Mouse (Mus musculus) liver, embryonic 13.5 days (tissue): ENCODE data around the gene Lcn9. TPM values are rescaled to one million over a fixed set of nuclear protein-coding genes. Genes with fewer than 3 reads are reported as not detected.

ENCODE experiments used
- ATAC-seq: fragments of 200-750 bp; cut with Nextera tagmentation; 2 replicates; pipeline ENCODE4 v1.8.0; 2017; ENCODE audit warnings: low read depth, mild to moderate bottlenecking, moderate number of reproducible peaks, moderate library complexity
- DNase-seq: peaks from one replicate; pipeline ENCODE4 v3.0.0; 2022
- H3K27ac ChIP-seq: fragments of 300-500 bp; sonication (generic); 2 replicates; pipeline ENCODE4 v1.5.1; 2015; ENCODE audit warnings: moderate library complexity, mild to moderate bottlenecking, inconsistent platforms
- H3K27me3 ChIP-seq: fragments of 300-500 bp; sonication (generic); 2 replicates; pipeline ENCODE4 v1.6.1; 2015; ENCODE audit warnings: mild to moderate bottlenecking, inconsistent platforms
- H3K36me3 ChIP-seq: fragments of 300-500 bp; sonication (generic); 2 replicates; pipeline ENCODE4 v1.6.1; 2015; ENCODE audit warnings: mild to moderate bottlenecking, inconsistent platforms
- H3K4me1 ChIP-seq: fragments of 300-500 bp; sonication (generic); replicated peaks from 2 replicates; pipeline ENCODE4 v1.6.1; 2015; ENCODE audit warnings: inconsistent platforms
- H3K4me2 ChIP-seq: fragments of 300-500 bp; sonication (generic); 2 replicates; pipeline ENCODE4 v1.6.1; 2015; ENCODE audit warnings: inconsistent platforms, mild to moderate bottlenecking, moderate library complexity
- H3K4me3 ChIP-seq: fragments of 300-500 bp; sonication (generic); replicated peaks from 2 replicates; pipeline ENCODE4 v1.5.1; 2015; ENCODE audit warnings: mild to moderate bottlenecking, inconsistent platforms
- H3K9ac ChIP-seq: fragments of 300-500 bp; sonication (generic); 2 replicates; pipeline ENCODE4 v1.6.1; 2015; ENCODE audit warnings: mild to moderate bottlenecking, inconsistent platforms
- H3K9me3 ChIP-seq: fragments of 300-500 bp; sonication (generic); replicated peaks from 2 replicates; pipeline ENCODE4 v1.6.1; 2016; ENCODE audit warnings: inconsistent platforms
- WGBS: fragments of 180-500 bp; shearing (Covaris S2); methylation state at CpG from one replicate; pipeline ENCODE4 v1.1.7; 2015; ENCODE audit not compliant: insufficient replicate concordance; 5-methylcytosine and 5-hydroxymethylcytosine counted together
- polyA plus RNA-seq: library from polyadenylated mRNA; unstranded; fragments of >200 nt; fragmentation: Nextera tagmentation; extraction: Ambion mirVana; gene quantifications from 2 replicates; pipeline ENCODE4 v1.2.1, GENCODE M21; 2015

Lcn9 gene
- polyA plus RNA-seq, result not detected in 2 replicates

- H3K36me3 ChIP-seq, result no peaks in the 10 kb centered on the region
- no peak within 1 kb of the TSS for H3K4me2 ChIP-seq
- no peak within 1 kb of the TSS for H3K27ac ChIP-seq
- H3K4me1 ChIP-seq, result no peaks in the 10 kb centered on the region
- H3K4me3 ChIP-seq, result no peak within 1 kb of the TSS
- H3K9ac ChIP-seq, result no peak within 1 kb of the TSS
- no peaks in the 10 kb centered on the region for H3K9me3 ChIP-seq
- 67% methylated on average over 1 of the region's 1 CpGs for WGBS
- no peaks in the 10 kb centered on the region for H3K27me3 ChIP-seq
- DNase-seq (no peak), ATAC-seq (no peak)
Measured at GRCm38 (mm10) chr2:25822806-25823205, at the start of gene Lcn9. Gene Lcn9, plus strand, starts transcription at chr2:25823153.

- Histone ChIP-seq H3K4me3 (no peak overlapping the region), H3K27ac (no peak overlapping the region), H3K9me3 (no peaks in the 10 kb centered on the region), H3K4me2 (no peak overlapping the region), H3K4me1 (no peaks in the 10 kb centered on the region), H3K36me3 (no peaks in the 10 kb centered on the region), H3K27me3 (peaks cover 3% of the 10 kb centered on the region; the same call in 1 of the 2 replicates), H3K9ac (no peak overlapping the region)
- DNase-seq (no peak), ATAC-seq (no peak)
- 55% methylated on average over 2 of the region's 2 CpGs for WGBS
Measured at GRCm38 (mm10) chr2:25773507-25773906, 49.4 kb upstream of the Lcn9 start.

- no peak overlapping the region for H3K4me2 ChIP-seq
- H3K4me1 ChIP-seq, result no peaks in the 10 kb centered on the region
- whole genome bisulfite sequencing, result 47% methylated on average over 2 of the region's 2 CpGs
- H3K36me3 ChIP-seq, result no peaks in the 10 kb centered on the region
- ATAC-seq (no peak), DNase-seq (no peak)
- no peak overlapping the region for H3K4me3 ChIP-seq
- H3K27ac ChIP-seq, result no peak overlapping the region
- H3K9me3 ChIP-seq, result no peaks in the 10 kb centered on the region
- H3K9ac ChIP-seq, result no peak overlapping the region
- H3K27me3 ChIP-seq, result peaks cover under 1% of the 10 kb centered on the region; the same call in 1 of the 2 replicates
Measured at GRCm38 (mm10) chr2:25774640-25775039, 48.3 kb upstream of the Lcn9 start.

- H3K27me3 ChIP-seq, result no peaks in the 10 kb centered on the region; the same call in 1 of the 2 replicates
- no peaks in the 10 kb centered on the region for H3K9me3 ChIP-seq
- no peak for DNase-seq
- no peak overlapping the region for H3K4me3 ChIP-seq
- H3K9ac ChIP-seq, result no peak overlapping the region
- H3K4me1 ChIP-seq, result no peaks in the 10 kb centered on the region
- no peaks in the 10 kb centered on the region for H3K36me3 ChIP-seq
- H3K27ac ChIP-seq, result no peak overlapping the region
- WGBS, result 49% methylated on average over 3 of the region's 3 CpGs
- no peak overlapping the region for H3K4me2 ChIP-seq
- ATAC-seq, result no peak
Measured at GRCm38 (mm10) chr2:25775991-25776390, 47.0 kb upstream of the Lcn9 start.

GRCm38 (mm10) chr2:25776717-25777116 lies 46.2 kb upstream of the Lcn9 start, which contains the start of gene Lcn11:
Gene Lcn11, plus strand, starts transcription at chr2:25777017.
- ATAC-seq (no peak), DNase-seq (no peak)
- Histone ChIP-seq H3K27ac (no peak within 1 kb of the TSS), H3K27me3 (no peaks in the 10 kb centered on the region; the same call in 1 of the 2 replicates), H3K4me2 (no peak within 1 kb of the TSS), H3K4me1 (no peaks in the 10 kb centered on the region), H3K36me3 (no peaks in the 10 kb centered on the region), H3K9me3 (no peaks in the 10 kb centered on the region), H3K9ac (no peak within 1 kb of the TSS), H3K4me3 (no peak within 1 kb of the TSS)
- WGBS, result 36% methylated on average over 1 of the region's 1 CpGs

- no peaks in the 10 kb centered on the region; the same call in 1 of the 2 replicates for H3K27me3 ChIP-seq
- no peaks in the 10 kb centered on the region for H3K9me3 ChIP-seq
- H3K27ac ChIP-seq, result no peak overlapping the region
- no peak overlapping the region for H3K4me3 ChIP-seq
- no peaks in the 10 kb centered on the region for H3K4me1 ChIP-seq
- no peaks in the 10 kb centered on the region for H3K36me3 ChIP-seq
- H3K4me2 ChIP-seq, result no peak overlapping the region
- 69% methylated on average over 9 of the region's 9 CpGs for WGBS
- no peak for ATAC-seq
- DNase-seq, result no peak
- H3K9ac ChIP-seq, result no peak overlapping the region
Measured at GRCm38 (mm10) chr2:25779076-25779475, 43.9 kb upstream of the Lcn9 start.

- Histone ChIP-seq H3K27ac (no peak overlapping the region), H3K9ac (no peak overlapping the region), H3K27me3 (no peaks in the 10 kb centered on the region; the same call in 1 of the 2 replicates), H3K36me3 (no peaks in the 10 kb centered on the region), H3K4me3 (no peak overlapping the region), H3K4me2 (no peak overlapping the region), H3K9me3 (no peaks in the 10 kb centered on the region), H3K4me1 (no peaks in the 10 kb centered on the region)
- ATAC-seq (no peak), DNase-seq (no peak)
- WGBS, result 38% methylated on average over 4 of the region's 4 CpGs
Measured at GRCm38 (mm10) chr2:25780921-25781320, 42.0 kb upstream of the Lcn9 start.

GRCm38 (mm10) chr2:25781957-25782356 lies 41.0 kb upstream of the Lcn9 start, which contains the start of gene Gm13539:
Gene Gm13539, plus strand, starts transcription at chr2:25782257.
- H3K9me3 ChIP-seq, result no peaks in the 10 kb centered on the region
- no peak within 1 kb of the TSS for H3K9ac ChIP-seq
- H3K27me3 ChIP-seq, result no peaks in the 10 kb centered on the region; the same call in 1 of the 2 replicates
- H3K27ac ChIP-seq, result no peak within 1 kb of the TSS
- no peak for DNase-seq
- peaks cover 8% of the 10 kb centered on the region for H3K4me1 ChIP-seq
- 64% methylated on average over 3 of the region's 3 CpGs for WGBS
- no peaks in the 10 kb centered on the region for H3K36me3 ChIP-seq
- no peak within 1 kb of the TSS for H3K4me3 ChIP-seq
- ATAC-seq, result no peak
- no peak within 1 kb of the TSS for H3K4me2 ChIP-seq

GRCm38 (mm10) chr2:25785573-25786322 lies 37.2 kb upstream of the Lcn9 start:
- H3K27ac ChIP-seq, result no peak overlapping the region
- H3K4me2 ChIP-seq, result no peak overlapping the region
- H3K36me3 ChIP-seq, result no peaks in the 10 kb centered on the region
- WGBS, result 62% methylated on average over 5 of the region's 5 CpGs
- H3K4me3 ChIP-seq, result no peak overlapping the region
- no peak overlapping the region for H3K9ac ChIP-seq
- H3K9me3 ChIP-seq, result no peaks in the 10 kb centered on the region
- ATAC-seq (no peak), DNase-seq (no peak)
- peaks cover 37% of the 10 kb centered on the region for H3K4me1 ChIP-seq
- no peaks in the 10 kb centered on the region; the same call in 1 of the 2 replicates for H3K27me3 ChIP-seq

GRCm38 (mm10) chr2:25789092-25789491 lies 33.9 kb upstream of the Lcn9 start:
- Histone ChIP-seq H3K4me2 (peak overlapping the region; percentile 27), H3K27ac (peak overlapping the region; percentile 69), H3K9me3 (no peaks in the 10 kb centered on the region), H3K27me3 (no peaks in the 10 kb centered on the region), H3K36me3 (no peaks in the 10 kb centered on the region), H3K9ac (0 out of 2 replicates have a peak overlapping the region, but pooled peaks have one; percentile 8), H3K4me1 (peaks cover 37% of the 10 kb centered on the region), H3K4me3 (no peak overlapping the region)
- 11% methylated on average over 3 of the region's 3 CpGs for WGBS
- DNase-seq (peak; percentile 36), ATAC-seq (peak; percentile 92)

- ATAC-seq (no peak), DNase-seq (no peak)
- Histone ChIP-seq H3K4me1 (0 out of 2 replicates have a peak, but pooled peaks cover 3% of the 10 kb centered on the region), H3K9me3 (no peaks in the 10 kb centered on the region), H3K27me3 (0 out of 2 replicates have a peak, but pooled peaks cover 3% of the 10 kb centered on the region), H3K4me2 (no peak overlapping the region), H3K27ac (no peak overlapping the region), H3K4me3 (no peak overlapping the region), H3K9ac (no peak overlapping the region), H3K36me3 (no peaks in the 10 kb centered on the region)
- 11% methylated on average over 2 of the region's 2 CpGs for WGBS
Measured at GRCm38 (mm10) chr2:25797635-25798034, 25.3 kb upstream of the Lcn9 start.
